In the genomic region with DNA sequence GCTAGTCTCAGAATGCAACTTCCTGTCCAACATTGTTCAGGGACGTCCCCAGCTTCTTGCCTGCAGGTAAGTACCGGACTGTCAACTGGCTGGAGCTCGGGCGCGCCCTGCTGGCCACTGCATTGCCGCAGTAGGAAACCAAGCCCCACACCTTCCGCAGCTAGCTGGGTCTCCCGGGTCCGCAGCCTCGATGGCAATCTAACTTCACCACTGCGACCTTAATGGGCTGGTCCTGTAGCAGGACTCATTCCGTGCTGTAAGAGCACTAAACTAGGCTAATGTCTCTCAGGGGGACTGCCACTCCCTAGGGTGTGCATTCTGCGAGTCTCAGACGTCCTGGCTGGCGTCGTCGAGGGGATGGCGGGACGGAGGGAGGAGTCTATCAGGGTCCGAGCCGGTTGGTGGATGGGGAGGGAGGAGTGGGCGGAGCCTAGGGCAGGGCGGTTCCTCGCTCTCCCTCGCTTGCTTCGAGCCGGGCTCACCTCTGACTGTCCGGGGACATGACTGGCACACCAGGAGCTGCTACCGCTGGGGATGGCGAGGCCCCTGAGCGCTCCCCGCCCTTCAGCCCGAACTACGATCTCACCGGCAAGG, we compare ENCODE assay signal across 8 mouse cellular contexts. TPM values are rescaled to one million over a fixed set of nuclear protein-coding genes. Genes with fewer than 3 reads are reported as not detected.
DNase-seq lines count a peak whose midpoint lies in the region; ATAC-seq and TF ChIP-seq lines count a peak whose summit lies in the region.

No protein-coding gene starts in this region.

- peaks cover 71% of the 10 kb centered on the region for H3K27me3 ChIP-seq in embryonic facial prominence, embryonic 10.5 days (replicated peaks; ENCODE audit: low read depth, poor library complexity, severe bottlenecking)
- peaks cover 17% of the 10 kb centered on the region for H3K27me3 ChIP-seq in heart, embryonic 11.5 days (ENCODE audit: control insufficient read depth, insufficient read depth, low read length)
- peaks cover 9% of the 10 kb centered on the region for H3K27me3 ChIP-seq in kidney, embryonic 14.5 days (ENCODE audit: control insufficient read depth, insufficient read depth, low read length)
- peaks cover 16% of the 10 kb centered on the region; the same call in 1 of the 2 replicates for H3K27me3 ChIP-seq in liver, postnatal 0 days (ENCODE audit: insufficient read depth, low read length)
- H3K27me3 ChIP-seq in neural tube, embryonic 12.5 days (replicated peaks) = peaks cover 44% of the 10 kb centered on the region

- no peak for TF ChIP-seq EP300 in liver, postnatal 0 days (IDR thresholded peaks at IDR 0.05; ENCODE audit: low read depth)

- no peak overlapping the region for H3K9ac ChIP-seq in heart, embryonic 11.5 days (ENCODE audit: low read depth, low read length)
- H3K9ac ChIP-seq in kidney, embryonic 14.5 days (ENCODE audit: low read depth, low read length) = no peak overlapping the region
- peak overlapping the region; percentile 13; the same call in 1 of the 2 replicates for H3K9ac ChIP-seq in liver, postnatal 0 days (replicated peaks)
- H3K9ac ChIP-seq in neural tube, embryonic 12.5 days = no peak overlapping the region

- H3K4me1 ChIP-seq in embryonic facial prominence, embryonic 10.5 days = peaks cover 58% of the 10 kb centered on the region
- peaks cover 14% of the 10 kb centered on the region for H3K4me1 ChIP-seq in heart, embryonic 11.5 days (ENCODE audit: control insufficient read depth, insufficient read depth, low read length)
- peaks cover 9% of the 10 kb centered on the region; the same call in 1 of the 2 replicates for H3K4me1 ChIP-seq in kidney, embryonic 14.5 days (ENCODE audit: control insufficient read depth, insufficient read depth, low read length)
- H3K4me1 ChIP-seq in liver, postnatal 0 days (ENCODE audit: insufficient read depth) = peaks cover 34% of the 10 kb centered on the region
- H3K4me1 ChIP-seq in neural tube, embryonic 12.5 days = peaks cover 24% of the 10 kb centered on the region

- 0 out of 2 replicates have a peak, but pooled peaks cover 3% of the 10 kb centered on the region for H3K9me3 ChIP-seq in embryonic facial prominence, embryonic 10.5 days
- H3K9me3 ChIP-seq in heart, embryonic 11.5 days (replicated peaks; ENCODE audit: control insufficient read depth, low read length) = no peaks in the 10 kb centered on the region
- H3K9me3 ChIP-seq in kidney, embryonic 14.5 days (ENCODE audit: control insufficient read depth, low read length) = peaks cover 2% of the 10 kb centered on the region; the same call in 1 of the 2 replicates
- no peaks in the 10 kb centered on the region; the same call in 1 of the 2 replicates for H3K9me3 ChIP-seq in liver, postnatal 0 days (ENCODE audit: low read length)
- 0 out of 2 replicates have a peak, but pooled peaks cover 4% of the 10 kb centered on the region for H3K9me3 ChIP-seq in neural tube, embryonic 12.5 days

- H3K27ac ChIP-seq in embryonic facial prominence, embryonic 10.5 days (replicated peaks) = no peak overlapping the region
- no peak overlapping the region for H3K27ac ChIP-seq in heart, embryonic 11.5 days (ENCODE audit: low read depth, low read length)
- no peak overlapping the region for H3K27ac ChIP-seq in kidney, embryonic 14.5 days (ENCODE audit: low read depth, low read length)
- no peak overlapping the region for H3K27ac ChIP-seq in liver, postnatal 0 days (ENCODE audit: low read depth)
- no peak overlapping the region for H3K27ac ChIP-seq in neural tube, embryonic 12.5 days

- H3K36me3 ChIP-seq in embryonic facial prominence, embryonic 10.5 days (replicated peaks) = no peaks in the 10 kb centered on the region
- H3K36me3 ChIP-seq in heart, embryonic 11.5 days (ENCODE audit: control insufficient read depth, insufficient read depth, low read length) = no peaks in the 10 kb centered on the region
- H3K36me3 ChIP-seq in kidney, embryonic 14.5 days (ENCODE audit: control insufficient read depth, insufficient read depth, low read length) = no peaks in the 10 kb centered on the region
- H3K36me3 ChIP-seq in liver, postnatal 0 days (replicated peaks; ENCODE audit: insufficient read depth, low read length) = no peaks in the 10 kb centered on the region
- H3K36me3 ChIP-seq in neural tube, embryonic 12.5 days = no peaks in the 10 kb centered on the region

- TF ChIP-seq CTCF in liver, postnatal 0 days (IDR thresholded peaks at IDR 0.05; ENCODE audit: low read depth) = peak; percentile 95

- peak overlapping the region; percentile 64 for H3K4me2 ChIP-seq in heart, embryonic 11.5 days
- peak overlapping the region; percentile 43 for H3K4me2 ChIP-seq in kidney, embryonic 14.5 days (replicated peaks; ENCODE audit: low read depth, low read length)
- H3K4me2 ChIP-seq in liver, postnatal 0 days (ENCODE audit: low read depth, low read length) = peak overlapping the region; percentile 64
- peak overlapping the region; percentile 45 for H3K4me2 ChIP-seq in neural tube, embryonic 12.5 days (replicated peaks)

- under 1% methylated on average over 35 of the region's 35 CpGs for WGBS in embryonic facial prominence, embryonic 10.5 days
- 2% methylated on average over 35 of the region's 35 CpGs for WGBS in heart, embryonic 11.5 days (ENCODE audit: insufficient replicate concordance)
- WGBS in kidney, embryonic 14.5 days = 1% methylated on average over 35 of the region's 35 CpGs
- under 1% methylated on average over 35 of the region's 35 CpGs for WGBS in liver, postnatal 0 days (ENCODE audit: insufficient replicate concordance)
- WGBS in neural tube, embryonic 12.5 days = 1% methylated on average over 35 of the region's 35 CpGs

- peak overlapping the region; percentile 50 for H3K4me3 ChIP-seq in embryonic facial prominence, embryonic 10.5 days
- H3K4me3 ChIP-seq in heart, embryonic 11.5 days (ENCODE audit: low read depth, low read length) = peak overlapping the region; percentile 38
- H3K4me3 ChIP-seq in kidney, embryonic 14.5 days (ENCODE audit: low read length) = peak overlapping the region; percentile 28
- H3K4me3 ChIP-seq in liver, postnatal 0 days (ENCODE audit: low read depth, low read length) = peak overlapping the region; percentile 38
- H3K4me3 ChIP-seq in neural tube, embryonic 12.5 days = peak overlapping the region; percentile 18; the same call in 1 of the 2 replicates

- ATAC-seq in heart, embryonic 11.5 days (replicated peaks; ENCODE audit: insufficient number of reproducible peaks, low FRiP score, low TSS enrichment) = peak; percentile 73
- ATAC-seq in kidney, embryonic 14.5 days (ENCODE audit: low FRiP score, low TSS enrichment) = peak; percentile 72
- peak; percentile 77 for ATAC-seq in liver, postnatal 0 days
- peak; percentile 63 for ATAC-seq in neural tube, embryonic 12.5 days (ENCODE audit: low FRiP score, low read depth)

- peak; percentile 97 for DNase-seq in CD4-positive, CD25-positive, alpha-beta regulatory T cell, adult 2 months (ENCODE audit: low read depth, low spot score)
- peak; percentile 86 for DNase-seq in adrenal gland, postnatal 10 days
- peak; percentile 88 for DNase-seq in embryonic facial prominence, embryonic 10.5 days (ENCODE audit: low spot score)
- peak; percentile 88 for DNase-seq in liver, postnatal 0 days
- peak; percentile 60 for DNase-seq in testis, postnatal 14 days (ENCODE audit: low spot score)

RNA-seq across cellular contexts. Expression of a gene that starts 9.3 kb away (rescaled TPM):
- 10 to 100 TPM; 26.3 to 30.4 TPM for total RNA-seq in adrenal gland, postnatal 10 days (2021)
- polyA plus RNA-seq in embryonic facial prominence, embryonic 10.5 days (2016; fragmentation: Nextera tagmentation; extraction: Ambion mirVana) = 39.2 and 42.5 TPM in 2 replicates
- 26.4 and 31.1 TPM in 2 replicates for polyA plus RNA-seq in heart, embryonic 11.5 days (2014; fragmentation: Nextera tagmentation; extraction: Ambion mirVana)
- polyA plus RNA-seq in kidney, embryonic 14.5 days (2014; fragmentation: Nextera tagmentation; extraction: Ambion mirVana) = 81.5 and 110 TPM in 2 replicates
- polyA plus RNA-seq in liver, postnatal 0 days (2015; fragmentation: Nextera tagmentation; extraction: Ambion mirVana) = 101 and 115 TPM in 2 replicates
- 36.7 and 41.1 TPM in 2 replicates for polyA plus RNA-seq in neural tube, embryonic 12.5 days (2016; fragmentation: Nextera tagmentation; extraction: Ambion mirVana)

RNA-seq across cellular contexts. Expression of a gene that starts 20.0 kb away (rescaled TPM):
- total RNA-seq in adrenal gland, postnatal 10 days (2021) = 1 to 10 TPM; 1.1 to 1.3 TPM
- 0.19 TPM in 1 of 2 replicates, not detected in the other for polyA plus RNA-seq in embryonic facial prominence, embryonic 10.5 days (2016; fragmentation: Nextera tagmentation; extraction: Ambion mirVana)
- polyA plus RNA-seq in heart, embryonic 11.5 days (2014; fragmentation: Nextera tagmentation; extraction: Ambion mirVana) = 0.19 and 0.20 TPM in 2 replicates
- 0.26 TPM in 2 replicates for polyA plus RNA-seq in kidney, embryonic 14.5 days (2014; fragmentation: Nextera tagmentation; extraction: Ambion mirVana)
- 8.5 and 9.3 TPM in 2 replicates for polyA plus RNA-seq in liver, postnatal 0 days (2015; fragmentation: Nextera tagmentation; extraction: Ambion mirVana)
- polyA plus RNA-seq in neural tube, embryonic 12.5 days (2016; fragmentation: Nextera tagmentation; extraction: Ambion mirVana) = 0.61 TPM in 1 of 2 replicates, not detected in the other

RNA-seq across cellular contexts. Expression of a gene that starts 33.5 kb away (rescaled TPM):
- 10 to 100 TPM in 1 of 2 experiments, 1 to 10 TPM in 1; 9.5 to 15.7 TPM for total RNA-seq in adrenal gland, postnatal 10 days (2021)
- polyA plus RNA-seq in embryonic facial prominence, embryonic 10.5 days (2016; fragmentation: Nextera tagmentation; extraction: Ambion mirVana) = 10.1 and 10.3 TPM in 2 replicates
- polyA plus RNA-seq in heart, embryonic 11.5 days (2014; fragmentation: Nextera tagmentation; extraction: Ambion mirVana) = 7.5 and 8.2 TPM in 2 replicates
- 6.3 and 10.3 TPM in 2 replicates for polyA plus RNA-seq in kidney, embryonic 14.5 days (2014; fragmentation: Nextera tagmentation; extraction: Ambion mirVana)
- 5.7 and 7.1 TPM in 2 replicates for polyA plus RNA-seq in liver, postnatal 0 days (2015; fragmentation: Nextera tagmentation; extraction: Ambion mirVana)
- 8.6 and 9.7 TPM in 2 replicates for polyA plus RNA-seq in neural tube, embryonic 12.5 days (2016; fragmentation: Nextera tagmentation; extraction: Ambion mirVana)

RNA-seq across cellular contexts. Expression of a gene that starts 33.9 kb away (rescaled TPM):
- total RNA-seq in adrenal gland, postnatal 10 days (2021) = 10 to 100 TPM; 27.4 to 28.4 TPM
- polyA plus RNA-seq in embryonic facial prominence, embryonic 10.5 days (2016; fragmentation: Nextera tagmentation; extraction: Ambion mirVana) = 18.2 and 18.4 TPM in 2 replicates
- 13.7 and 15.7 TPM in 2 replicates for polyA plus RNA-seq in heart, embryonic 11.5 days (2014; fragmentation: Nextera tagmentation; extraction: Ambion mirVana)
- 18.2 and 18.4 TPM in 2 replicates for polyA plus RNA-seq in kidney, embryonic 14.5 days (2014; fragmentation: Nextera tagmentation; extraction: Ambion mirVana)
- polyA plus RNA-seq in liver, postnatal 0 days (2015; fragmentation: Nextera tagmentation; extraction: Ambion mirVana) = 16.5 and 16.7 TPM in 2 replicates
- 19.7 and 20.3 TPM in 2 replicates for polyA plus RNA-seq in neural tube, embryonic 12.5 days (2016; fragmentation: Nextera tagmentation; extraction: Ambion mirVana)
